Mouse (Mus musculus): Measurements from ENCODE around the gene Ube2o. TPM values are rescaled to one million over a fixed set of nuclear protein-coding genes. Genes with fewer than 3 reads are reported as not detected.

Ube2o gene
- polyA plus RNA-seq, 1 experiment: 27.8 TPM

- no peak for TF ChIP-seq GATA1 (IDR thresholded peaks at IDR 0.05; ENCODE audit: low read length)
Measured at GRCm38 (mm10) chr11:116619561-116619960, 38.3 kb upstream of the Ube2o start.

DNA sequence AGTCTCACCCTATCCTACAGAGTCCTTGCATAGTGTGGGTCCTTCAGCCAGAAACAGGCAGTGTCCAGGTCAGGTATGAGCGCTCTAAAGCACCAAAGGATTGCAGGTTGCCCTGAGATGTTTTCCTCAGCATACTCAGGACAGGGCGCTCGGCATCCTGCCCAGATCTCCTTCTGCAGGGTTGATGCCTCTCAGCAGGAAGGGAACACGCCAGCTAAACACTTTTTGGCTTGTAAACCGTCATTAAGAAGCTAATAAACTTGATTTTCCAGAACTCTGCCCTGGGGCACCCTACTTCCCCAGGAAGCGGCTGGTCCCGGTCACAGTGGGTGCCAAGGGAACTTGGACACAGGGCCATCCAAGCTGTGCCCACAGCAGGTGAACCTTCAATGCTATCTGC is 37.9 kb upstream of the Ube2o start:
- TF ChIP-seq GATA1 (IDR thresholded peaks at IDR 0.05; ENCODE audit: low read length): no peak

DNA sequence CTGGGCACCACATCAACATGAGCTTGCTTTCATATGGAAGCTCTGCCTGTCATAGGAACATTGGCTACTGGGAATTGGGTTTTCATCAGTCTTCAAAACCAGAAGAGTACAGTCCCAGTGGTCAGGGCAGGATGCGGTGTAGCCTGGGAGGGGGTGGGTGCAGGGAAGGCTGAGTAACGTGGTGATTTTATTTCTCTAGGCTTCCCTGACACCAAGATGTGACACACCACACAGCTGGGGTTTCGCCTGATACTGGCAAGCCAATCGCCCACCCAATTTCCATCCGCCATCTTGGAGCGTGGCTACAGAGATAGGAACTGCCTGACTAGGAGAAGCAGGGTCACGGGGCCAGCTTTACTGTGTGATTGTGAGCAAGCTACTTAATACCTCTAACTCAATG is 37.4 kb upstream of the Ube2o start:
- no peak for TF ChIP-seq GATA1 (IDR thresholded peaks at IDR 0.05; ENCODE audit: low read length)

DNA sequence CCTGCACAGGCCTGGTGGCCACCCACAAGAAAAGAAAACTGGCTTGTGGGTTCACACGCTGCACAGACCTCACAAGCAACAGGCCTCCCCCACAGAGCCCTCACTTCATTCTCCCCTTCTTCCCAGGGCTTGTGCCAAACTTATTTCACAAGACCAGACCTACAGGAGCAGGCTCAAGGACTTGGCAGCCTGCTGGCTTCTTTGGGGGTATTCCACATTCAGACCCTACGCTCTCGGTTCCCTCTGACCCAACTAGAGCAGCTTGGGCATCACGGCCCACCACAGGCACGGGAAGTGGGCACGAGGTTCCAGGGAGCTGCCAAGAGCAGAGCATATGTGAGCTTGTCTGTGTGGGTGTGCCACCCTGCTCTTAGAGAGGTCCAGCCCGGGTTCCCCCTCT is 36.4 kb upstream of the Ube2o start:
- no peak for TF ChIP-seq GATA1 (IDR thresholded peaks at IDR 0.05; ENCODE audit: low read length)

- no peak for TF ChIP-seq GATA1 (IDR thresholded peaks at IDR 0.05; ENCODE audit: low read length)
Measured at GRCm38 (mm10) chr11:116616438-116617118, 35.3 kb upstream of the Ube2o start.

- no peak for TF ChIP-seq GATA1 (IDR thresholded peaks at IDR 0.05; ENCODE audit: low read length)
Measured at GRCm38 (mm10) chr11:116615735-116616437, 34.6 kb upstream of the Ube2o start.

GRCm38 (mm10) chr11:116613234-116613633 is 32.0 kb upstream of the Ube2o start:
- no peak for TF ChIP-seq GATA1 (IDR thresholded peaks at IDR 0.05; ENCODE audit: low read length)

GRCm38 (mm10) chr11:116612554-116612953 is 31.3 kb upstream of the Ube2o start:
- no peak for TF ChIP-seq GATA1 (IDR thresholded peaks at IDR 0.05; ENCODE audit: low read length)

- TF ChIP-seq GATA1 (IDR thresholded peaks at IDR 0.05; ENCODE audit: low read length): no peak
Measured at GRCm38 (mm10) chr11:116611883-116612282, 30.6 kb upstream of the Ube2o start.

DNA sequence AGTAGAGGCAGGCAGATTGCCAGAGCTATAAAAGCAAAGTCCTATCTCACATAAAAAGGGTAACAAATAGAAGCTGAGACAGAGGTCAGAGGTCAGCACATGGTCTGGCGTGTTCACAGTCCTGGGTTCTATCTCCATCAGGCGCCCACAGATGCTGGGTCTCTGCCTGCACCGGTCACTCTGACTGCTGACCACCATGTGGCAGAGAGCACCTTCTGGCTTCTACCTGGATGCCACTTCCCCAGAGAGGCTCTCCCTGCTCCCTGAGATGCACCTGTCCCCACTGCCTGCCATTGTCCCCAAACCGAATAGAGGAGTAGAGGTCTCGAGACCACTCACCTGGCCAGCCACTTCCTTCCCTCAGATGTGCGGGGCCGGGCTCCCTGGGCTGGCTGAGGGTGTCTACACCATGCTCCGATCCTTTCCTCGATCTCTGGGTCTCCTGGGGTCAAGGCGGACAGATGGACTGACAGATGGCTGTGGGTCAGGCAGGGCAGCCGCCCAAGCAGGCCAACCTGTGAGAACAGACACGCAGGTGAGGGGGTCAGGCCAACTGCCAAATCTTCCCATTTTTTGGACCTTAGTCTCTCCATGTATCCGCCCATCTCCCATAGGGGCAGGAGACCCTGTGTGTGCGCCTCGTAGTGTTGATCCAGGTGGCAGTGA is 28.9 kb upstream of the Ube2o start:
- no peak for TF ChIP-seq GATA1 (IDR thresholded peaks at IDR 0.05; ENCODE audit: low read length)

DNA sequence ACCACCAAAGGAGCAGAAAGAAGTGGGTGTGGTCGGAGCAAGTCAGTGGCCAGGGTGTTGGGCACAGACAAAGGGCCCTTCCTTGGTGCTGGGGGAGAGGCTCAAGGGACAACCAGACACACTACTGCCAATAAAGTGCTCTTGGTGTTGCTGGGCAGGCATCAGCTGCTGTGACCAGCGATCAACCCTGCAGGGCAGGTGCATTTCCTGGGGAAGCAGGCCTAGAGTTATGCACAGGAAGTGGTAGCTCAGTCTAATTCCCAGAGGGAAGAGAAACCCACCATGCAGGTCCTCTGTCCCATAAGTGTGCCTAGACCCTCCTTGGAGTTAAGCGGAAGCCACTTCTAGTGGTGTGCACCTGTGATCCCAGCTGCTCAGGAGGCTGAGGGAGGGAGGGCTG is 26.5 kb upstream of the Ube2o start:
- no peak for TF ChIP-seq GATA1 (IDR thresholded peaks at IDR 0.05; ENCODE audit: low read length)

- TF ChIP-seq GATA1 (IDR thresholded peaks at IDR 0.05; ENCODE audit: low read length): no peak
Measured at GRCm38 (mm10) chr11:116604097-116604496, 22.9 kb upstream of the Ube2o start.

GRCm38 (mm10) chr11:116603339-116603738 is 22.1 kb upstream of the Ube2o start:
- TF ChIP-seq GATA1 (IDR thresholded peaks at IDR 0.05; ENCODE audit: low read length): no peak

DNA sequence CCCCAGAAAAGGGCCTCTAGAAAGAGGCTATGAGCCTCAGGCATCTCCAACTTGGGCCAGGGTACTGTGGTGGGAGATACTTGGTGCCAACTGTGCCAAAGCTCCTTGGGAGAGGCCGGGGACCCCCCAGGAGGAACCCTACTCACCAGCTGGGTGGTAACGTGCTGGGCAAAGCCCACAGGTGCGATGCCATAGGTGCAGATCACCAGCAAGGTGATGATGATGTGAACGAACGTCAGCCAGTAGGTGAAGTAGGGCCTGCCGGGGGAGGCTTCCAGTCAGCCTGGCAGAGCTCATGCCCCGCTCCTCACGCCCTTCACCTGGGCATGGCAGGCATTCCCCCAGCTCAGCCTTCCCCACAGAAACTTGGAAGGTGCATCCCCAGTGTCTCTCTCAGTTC is 20.8 kb upstream of the Ube2o start:
- TF ChIP-seq GATA1 (IDR thresholded peaks at IDR 0.05; ENCODE audit: low read length): no peak

- TF ChIP-seq GATA1 (IDR thresholded peaks at IDR 0.05; ENCODE audit: low read length): no peak
Measured at GRCm38 (mm10) chr11:116601166-116601565, 19.9 kb upstream of the Ube2o start.

- no peak for TF ChIP-seq GATA1 (IDR thresholded peaks at IDR 0.05; ENCODE audit: low read length)
Measured at GRCm38 (mm10) chr11:116599230-116599629, 18.0 kb upstream of the Ube2o start.

- TF ChIP-seq GATA1 (IDR thresholded peaks at IDR 0.05; ENCODE audit: low read length): no peak
Measured at GRCm38 (mm10) chr11:116598193-116598592, 16.9 kb upstream of the Ube2o start.
